Mouse (Mus musculus) hindbrain, embryonic 13.5 days (tissue): ENCODE data around the gene Tuba3b. TPM values are rescaled to one million over a fixed set of nuclear protein-coding genes. Genes with fewer than 3 reads are reported as not detected.

Experiments
- ATAC-seq: fragments of 200-750 bp; cut with Nextera tagmentation; 2 replicates; pipeline ENCODE4 v1.8.0; 2017; ENCODE audit warnings: moderate TSS enrichment; ENCODE audit not compliant: low FRiP score
- H3K27ac ChIP-seq: fragments of 300-500 bp; sonication (generic); 2 replicates; pipeline ENCODE4 v1.5.1; 2015; ENCODE audit warnings: inconsistent platforms, mild to moderate bottlenecking, moderate library complexity
- H3K27me3 ChIP-seq: fragments of 300-500 bp; sonication (generic); 2 replicates; pipeline ENCODE4 v1.6.1; 2015; ENCODE audit warnings: mild to moderate bottlenecking, inconsistent platforms
- H3K36me3 ChIP-seq: fragments of 300-500 bp; sonication (generic); 2 replicates; pipeline ENCODE4 v1.6.1; 2015; ENCODE audit warnings: mild to moderate bottlenecking, inconsistent platforms
- H3K4me1 ChIP-seq: fragments of 300-500 bp; sonication (generic); replicated peaks from 2 replicates; pipeline ENCODE4 v1.6.1; 2015; ENCODE audit warnings: inconsistent platforms
- H3K4me2 ChIP-seq: fragments of 300-500 bp; sonication (generic); 2 replicates; pipeline ENCODE4 v1.6.1; 2015; ENCODE audit warnings: inconsistent platforms, mild to moderate bottlenecking, moderate library complexity
- H3K4me3 ChIP-seq: fragments of 300-500 bp; sonication (generic); 2 replicates; pipeline ENCODE4 v1.5.1; 2015; ENCODE audit warnings: mild to moderate bottlenecking, inconsistent platforms
- H3K9ac ChIP-seq: fragments of 300-500 bp; sonication (generic); 2 replicates; pipeline ENCODE4 v1.6.1; 2015; ENCODE audit warnings: mild to moderate bottlenecking, inconsistent platforms
- H3K9me3 ChIP-seq: fragments of 300-500 bp; sonication (generic); 2 replicates; pipeline ENCODE4 v1.6.1; 2016; ENCODE audit warnings: inconsistent platforms
- WGBS: fragments of 180-500 bp; shearing (Covaris S2); methylation state at CpG from one replicate; pipeline ENCODE4 v1.1.7; 2015; 5-methylcytosine and 5-hydroxymethylcytosine counted together
- polyA plus RNA-seq: library from polyadenylated mRNA; unstranded; fragments of >200 nt; fragmentation: Nextera tagmentation; extraction: Ambion mirVana; gene quantifications from 2 replicates; pipeline ENCODE4 v1.2.1, GENCODE M21; 2015

Gene Tuba3b
- polyA plus RNA-seq, 1 experiment from 2014 or later = not detected

DNA sequence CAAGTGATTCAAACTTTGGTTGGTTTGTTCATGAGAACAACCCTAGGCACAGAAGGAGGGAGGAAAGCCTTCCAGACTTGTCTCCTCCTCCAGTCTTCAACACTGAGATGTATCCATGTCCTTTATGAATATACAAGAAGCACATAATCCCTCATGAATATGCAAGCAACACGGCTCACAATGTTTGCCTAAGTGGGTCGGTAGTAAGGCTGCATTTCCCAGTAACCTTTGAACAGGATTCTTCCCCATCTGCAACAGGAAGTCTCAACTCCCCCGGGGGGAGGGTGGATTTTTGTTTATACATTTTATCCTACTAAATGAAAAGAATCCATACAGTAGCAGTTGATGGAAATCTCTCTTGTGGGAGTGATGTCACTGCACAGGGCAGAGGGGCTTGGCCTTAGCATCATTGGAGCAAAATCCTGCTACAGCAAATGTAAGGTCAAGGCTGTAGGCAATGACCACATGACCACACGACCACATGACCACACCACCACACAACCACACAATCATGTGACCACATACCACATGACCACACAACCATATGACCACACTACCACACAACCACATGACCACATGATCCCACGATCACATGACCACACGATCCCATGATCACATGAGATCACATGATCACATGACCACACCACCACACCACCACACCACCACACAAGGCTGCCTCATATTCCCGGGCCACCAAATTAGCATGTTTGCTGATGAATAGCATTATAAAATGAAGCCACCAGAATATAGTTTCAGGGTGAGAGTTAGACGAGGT lies 38.7 kb downstream of the Tuba3b start:
- Histone ChIP-seq H3K27ac (no peak overlapping the region), H3K27me3 (no peaks in the 10 kb centered on the region), H3K4me1 (no peaks in the 10 kb centered on the region; the same call in 1 of the 2 replicates), H3K36me3 (no peaks in the 10 kb centered on the region), H3K9me3 (no peaks in the 10 kb centered on the region), H3K4me3 (no peak overlapping the region), H3K4me2 (no peak overlapping the region), H3K9ac (no peak overlapping the region)
- WGBS = 74% methylated on average over 8 of the region's 8 CpGs
- ATAC-seq = no peak

DNA sequence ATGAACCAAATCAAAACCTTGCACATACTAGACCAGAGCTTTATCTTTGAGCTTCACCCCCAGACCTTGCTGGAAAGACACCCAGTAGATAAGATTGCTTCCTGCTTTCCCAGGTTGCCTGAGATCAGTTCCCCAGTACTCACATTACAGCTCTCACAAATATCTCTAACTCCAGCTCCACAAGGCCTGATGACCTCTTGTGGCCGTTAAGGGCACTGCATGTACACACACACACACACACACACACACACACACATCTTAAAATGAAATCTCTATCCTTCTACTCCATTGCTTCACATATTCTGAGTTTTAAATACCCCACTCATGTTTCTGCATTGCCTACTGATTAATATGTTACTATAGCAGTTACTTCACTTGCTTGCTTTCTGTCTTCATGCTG lies 40.1 kb downstream of the Tuba3b start:
- no peaks in the 10 kb centered on the region; the same call in 1 of the 2 replicates for H3K4me1 ChIP-seq
- no peak overlapping the region for H3K27ac ChIP-seq
- H3K4me2 ChIP-seq = no peak overlapping the region
- no peaks in the 10 kb centered on the region for H3K36me3 ChIP-seq
- H3K9ac ChIP-seq = no peak overlapping the region
- no peaks in the 10 kb centered on the region for H3K9me3 ChIP-seq
- WGBS = 89% methylated on average over 1 of the region's 1 CpGs
- no peak for ATAC-seq
- H3K4me3 ChIP-seq = no peak overlapping the region
- H3K27me3 ChIP-seq = no peaks in the 10 kb centered on the region

DNA sequence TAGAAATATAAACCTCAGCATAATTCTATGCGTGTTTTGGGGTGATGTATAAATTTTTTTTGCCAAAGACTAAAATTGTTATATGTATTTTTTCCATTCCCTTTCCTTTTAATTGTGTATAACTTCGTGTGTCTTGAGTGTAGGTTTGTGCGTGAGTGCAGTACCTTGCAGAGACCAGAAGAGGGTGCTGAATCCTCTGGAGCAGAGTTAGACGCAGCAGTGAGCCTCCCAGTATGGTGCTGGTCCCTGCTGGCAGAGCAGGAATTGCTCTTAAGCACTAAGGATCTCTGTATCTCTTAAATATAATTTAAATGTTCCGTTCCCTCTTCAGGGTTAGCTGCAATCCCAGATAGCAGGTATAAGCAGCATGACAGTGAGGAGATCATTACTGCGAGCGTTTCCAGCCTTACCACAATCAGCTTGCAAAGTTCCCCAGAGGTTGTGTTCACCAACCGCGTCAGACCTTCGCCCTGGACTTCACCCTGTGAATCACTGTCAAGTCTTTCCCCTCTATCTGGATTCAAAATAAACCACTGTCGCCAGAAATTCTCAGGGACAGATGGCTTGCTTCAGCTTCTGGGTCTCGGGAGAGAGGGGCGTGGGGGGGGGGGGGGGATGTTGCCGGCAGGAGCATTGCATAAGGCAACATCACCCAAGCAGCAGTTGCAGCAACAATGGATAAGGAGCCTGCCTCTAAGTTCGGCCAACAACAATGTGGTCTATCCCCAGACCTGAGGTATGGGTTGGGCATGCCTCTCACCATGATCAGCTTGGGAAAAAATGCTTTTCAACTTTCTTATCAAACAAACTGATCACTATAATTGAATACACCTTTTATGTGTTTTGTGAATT lies 41.4 kb downstream of the Tuba3b start:
- no peak for ATAC-seq
- H3K9ac ChIP-seq = no peak overlapping the region
- 75% methylated on average over 14 of the region's 15 CpGs for WGBS
- H3K4me1 ChIP-seq = no peaks in the 10 kb centered on the region; the same call in 1 of the 2 replicates
- no peaks in the 10 kb centered on the region for H3K27me3 ChIP-seq
- H3K27ac ChIP-seq = no peak overlapping the region
- no peaks in the 10 kb centered on the region for H3K9me3 ChIP-seq
- H3K36me3 ChIP-seq = no peaks in the 10 kb centered on the region
- no peak overlapping the region for H3K4me2 ChIP-seq
- no peak overlapping the region for H3K4me3 ChIP-seq

DNA sequence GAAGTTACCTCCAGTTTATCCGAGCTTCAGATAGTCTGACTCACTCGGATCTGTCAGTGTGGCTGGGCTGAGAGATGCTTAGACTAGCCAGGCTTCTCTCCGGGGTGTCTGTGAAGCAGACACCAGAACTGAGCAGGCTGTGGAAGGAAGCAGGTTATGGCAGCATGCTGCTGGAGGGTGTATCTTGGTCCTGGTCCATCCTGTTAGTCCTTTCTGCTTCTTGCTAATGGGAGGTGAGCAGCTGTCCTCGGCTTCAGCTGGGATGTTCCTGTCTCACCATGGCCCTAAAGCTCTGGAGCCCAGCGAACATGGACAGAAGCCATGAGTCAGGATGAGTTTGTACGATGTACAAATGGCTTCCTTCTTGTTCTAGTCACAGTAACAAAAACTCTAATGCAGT lies 43.6 kb downstream of the Tuba3b start:
- 79% methylated on average over 6 of the region's 6 CpGs for WGBS
- no peak overlapping the region for H3K9ac ChIP-seq
- no peaks in the 10 kb centered on the region for H3K36me3 ChIP-seq
- H3K27me3 ChIP-seq = no peaks in the 10 kb centered on the region
- no peak for ATAC-seq
- H3K4me1 ChIP-seq = peaks cover 6% of the 10 kb centered on the region
- H3K4me2 ChIP-seq = no peak overlapping the region
- H3K9me3 ChIP-seq = no peaks in the 10 kb centered on the region
- no peak overlapping the region for H3K27ac ChIP-seq
- H3K4me3 ChIP-seq = no peak overlapping the region

DNA sequence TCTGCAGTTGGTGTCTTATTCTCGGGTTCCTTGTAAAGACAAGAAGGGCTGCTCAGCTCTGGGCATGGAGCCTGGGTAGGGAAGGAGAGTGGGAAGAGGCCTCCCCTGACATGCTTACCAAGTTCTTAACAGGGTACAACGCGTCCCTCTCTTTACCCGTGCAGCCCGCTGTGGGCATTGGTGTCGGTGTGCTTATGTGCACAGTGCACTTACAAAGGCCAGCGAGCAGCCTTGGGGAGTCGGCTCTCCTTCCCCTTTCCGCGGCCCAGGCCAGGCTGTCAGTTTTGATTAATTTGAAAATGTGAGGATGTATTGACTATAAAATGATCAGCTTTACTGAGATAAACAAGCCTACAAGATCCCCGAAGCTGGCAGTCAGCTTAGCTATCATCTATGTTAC lies 45.4 kb downstream of the Tuba3b start:
- ATAC-seq = no peak
- H3K4me1 ChIP-seq = peaks cover 9% of the 10 kb centered on the region
- H3K27me3 ChIP-seq = no peaks in the 10 kb centered on the region
- H3K27ac ChIP-seq = no peak overlapping the region
- H3K9me3 ChIP-seq = no peaks in the 10 kb centered on the region
- H3K36me3 ChIP-seq = no peaks in the 10 kb centered on the region
- no peak overlapping the region for H3K9ac ChIP-seq
- 71% methylated on average over 11 of the region's 11 CpGs for WGBS
- H3K4me2 ChIP-seq = no peak overlapping the region
- no peak overlapping the region for H3K4me3 ChIP-seq

DNA sequence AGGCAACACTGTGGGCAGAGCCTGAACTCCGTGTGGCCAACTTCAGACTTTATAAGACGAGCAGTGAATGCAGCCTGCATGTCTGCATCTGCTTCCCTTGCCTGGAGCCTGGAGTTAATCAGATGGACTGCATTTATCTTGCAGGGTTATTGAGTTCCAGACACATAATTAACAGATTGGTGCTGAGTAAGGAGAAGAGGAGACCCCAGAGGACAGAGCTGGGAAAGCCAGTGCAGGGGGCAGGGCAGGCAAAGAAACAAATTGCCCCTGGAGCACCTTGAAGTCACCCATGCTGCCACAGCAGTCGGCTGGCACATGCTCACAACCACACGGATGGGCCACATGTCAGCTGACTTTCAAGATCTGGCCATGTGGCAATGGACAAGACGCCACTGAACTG lies 48.7 kb downstream of the Tuba3b start:
- no peak overlapping the region for H3K4me3 ChIP-seq

DNA sequence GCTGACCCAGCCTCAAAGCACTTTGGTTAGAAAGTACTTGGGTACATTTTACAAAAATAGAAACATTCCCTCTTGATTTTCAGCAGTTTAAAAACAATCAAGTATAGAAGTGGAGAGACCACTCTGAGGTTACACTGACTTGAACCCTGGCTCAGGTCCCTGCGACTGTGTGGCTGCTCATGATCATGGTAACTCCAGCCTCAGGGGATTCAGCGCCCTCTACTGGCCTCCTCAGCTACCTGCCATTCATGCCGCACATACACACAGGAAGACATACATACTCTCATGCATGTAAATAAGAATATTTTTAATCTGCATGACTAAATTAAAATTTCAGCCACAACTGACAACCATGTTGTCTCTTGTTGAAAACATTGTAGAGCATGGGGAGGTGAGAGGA lies 50.2 kb downstream of the Tuba3b start:
- 89% methylated on average over 3 of the region's 3 CpGs for WGBS
- no peak overlapping the region for H3K4me3 ChIP-seq
- H3K4me1 ChIP-seq = peaks cover 19% of the 10 kb centered on the region
- H3K9me3 ChIP-seq = no peaks in the 10 kb centered on the region
- H3K9ac ChIP-seq = no peak overlapping the region
- H3K4me2 ChIP-seq = no peak overlapping the region
- no peaks in the 10 kb centered on the region for H3K27me3 ChIP-seq
- no peaks in the 10 kb centered on the region for H3K36me3 ChIP-seq
- no peak for ATAC-seq
- H3K27ac ChIP-seq = no peak overlapping the region

More for the DNA sequence above, 48.7 kb downstream of the Tuba3b start:
- Histone ChIP-seq H3K9ac (no peak overlapping the region), H3K4me1 (peaks cover 11% of the 10 kb centered on the region), H3K36me3 (no peaks in the 10 kb centered on the region), H3K27ac (peak overlapping the region; percentile 2; the same call in 1 of the 2 replicates), H3K4me2 (no peak overlapping the region), H3K9me3 (no peaks in the 10 kb centered on the region), H3K27me3 (no peaks in the 10 kb centered on the region)
- WGBS = 40% methylated on average over 5 of the region's 5 CpGs
- peak; percentile 57; the same call in 1 of the 2 replicates for ATAC-seq

DNA sequence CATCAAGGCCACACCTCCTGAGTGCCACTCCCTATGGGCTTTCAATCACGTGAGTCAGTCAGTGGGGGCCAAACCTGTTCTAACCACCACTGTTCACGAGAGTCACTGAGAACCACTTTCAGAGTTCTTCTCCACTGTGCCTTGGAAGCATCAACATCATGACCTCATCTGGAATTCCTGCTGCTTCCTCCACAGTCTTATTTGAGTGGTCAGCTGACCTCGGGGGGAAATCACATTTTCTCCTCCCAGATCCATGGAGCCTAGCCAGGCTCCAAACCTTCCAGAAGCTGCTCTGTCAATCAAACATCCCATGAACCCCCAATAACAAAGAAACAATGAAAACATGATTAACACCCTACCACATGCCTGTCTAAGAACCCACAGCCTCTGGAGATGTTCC lies 52.1 kb downstream of the Tuba3b start:
- ATAC-seq = no peak
- no peak overlapping the region for H3K4me3 ChIP-seq
- H3K9me3 ChIP-seq = no peaks in the 10 kb centered on the region
- no peaks in the 10 kb centered on the region for H3K36me3 ChIP-seq
- WGBS = 76% methylated on average over 3 of the region's 3 CpGs
- H3K4me1 ChIP-seq = peaks cover 19% of the 10 kb centered on the region
- H3K27me3 ChIP-seq = no peaks in the 10 kb centered on the region
- H3K4me2 ChIP-seq = no peak overlapping the region
- H3K27ac ChIP-seq = no peak overlapping the region
- H3K9ac ChIP-seq = no peak overlapping the region

DNA sequence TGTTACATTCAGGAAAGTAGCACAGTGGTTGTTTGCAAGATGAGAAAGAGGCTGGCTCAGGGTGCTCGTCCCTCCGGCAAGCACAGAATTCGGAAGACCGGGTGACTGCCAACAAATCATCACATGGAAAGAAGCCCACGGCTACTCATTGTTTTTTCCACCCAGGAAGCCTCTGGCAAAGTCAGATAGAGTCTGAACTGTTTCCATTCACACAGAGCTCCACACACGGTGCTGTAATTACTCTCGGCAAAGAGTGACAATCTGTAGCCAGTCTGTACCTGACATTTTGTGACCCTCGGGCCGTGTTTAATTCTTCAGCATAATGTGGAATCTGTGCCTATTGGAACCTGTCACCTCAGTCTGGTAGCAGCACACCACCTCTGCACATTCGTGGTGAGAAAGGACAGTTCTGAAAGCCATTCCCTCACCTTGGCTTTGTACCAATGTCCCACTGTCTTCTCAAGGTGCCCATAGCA lies 54.1 kb downstream of the Tuba3b start:
- Histone ChIP-seq H3K4me1 (peaks cover 10% of the 10 kb centered on the region), H3K9me3 (no peaks in the 10 kb centered on the region), H3K4me3 (no peak overlapping the region), H3K27me3 (no peaks in the 10 kb centered on the region), H3K9ac (no peak overlapping the region), H3K36me3 (no peaks in the 10 kb centered on the region), H3K27ac (peak overlapping the region; percentile 42; the same call in 1 of the 2 replicates), H3K4me2 (no peak overlapping the region)
- ATAC-seq = 0 out of 2 replicates have a peak, but pooled peaks have one; percentile 24
- 46% methylated on average over 10 of the region's 10 CpGs for WGBS

Other genes with a start within 250 kb of the Tuba3b start
- 0.75 and 1.00 TPM in 2 replicates for gene Lmntd1, start 1.4 kb upstream of the Tuba3b start, polyA plus RNA-seq
- gene Rassf8, start 131.0 kb downstream of the Tuba3b start, polyA plus RNA-seq = 3.7 and 4.3 TPM in 2 replicates
- gene Bhlhe41, start 249.8 kb downstream of the Tuba3b start, polyA plus RNA-seq = 4.0 and 4.1 TPM in 2 replicates